Mouse (Mus musculus): ENCODE data around the gene Dusp1.

DNA sequence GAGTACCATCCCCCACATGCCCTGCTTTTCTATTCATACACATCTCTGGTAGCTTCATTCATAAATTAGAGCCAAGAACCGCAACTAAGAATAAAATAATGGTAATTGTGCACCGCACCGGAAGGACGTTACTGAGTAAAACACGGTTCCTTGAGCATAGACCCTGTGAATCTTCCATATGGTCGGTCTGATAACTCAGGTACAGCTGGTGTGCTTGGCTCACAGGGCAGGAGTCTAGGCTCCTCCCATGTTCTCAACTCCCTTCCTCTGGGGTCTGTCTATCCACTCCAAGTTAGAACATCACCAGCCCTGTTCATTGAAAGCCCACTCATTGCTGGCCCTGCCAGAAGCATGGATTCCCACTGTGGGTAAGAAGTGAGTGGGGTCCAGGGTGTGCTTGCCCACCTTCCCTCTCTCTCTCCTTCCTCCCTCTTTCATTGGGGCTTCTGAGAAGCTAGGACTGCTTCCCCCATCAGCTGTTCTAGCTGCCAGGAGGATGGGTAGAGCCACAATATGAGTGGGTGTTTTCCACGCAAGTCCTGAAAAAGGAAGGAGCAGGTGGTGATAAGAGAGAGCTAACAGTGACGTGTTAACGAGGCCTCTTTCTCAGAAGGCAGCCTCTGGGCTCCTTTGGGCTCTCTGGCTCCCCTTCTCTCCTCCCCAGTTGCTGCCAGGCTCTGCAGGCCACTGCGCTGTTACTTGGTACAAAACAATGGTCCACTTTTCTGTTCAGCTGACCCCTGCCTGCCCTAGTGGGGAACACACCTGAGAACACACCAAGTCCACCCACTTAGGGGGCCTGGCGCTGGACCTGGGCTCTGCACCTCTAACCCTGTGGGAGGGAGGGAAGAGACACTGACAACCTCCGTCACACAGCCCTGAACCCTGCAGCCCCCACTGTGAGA lies 14.1 kb upstream of the Dusp1 start:
- no peak for TF ChIP-seq CTCF (IDR thresholded peaks at IDR 0.05; ENCODE audit: low read depth, low read length)
- no peak for TF ChIP-seq POLR2A (IDR thresholded peaks at IDR 0.05; ENCODE audit: borderline replicate concordance, low read depth, low read length)

All from bone marrow macrophage, adult 2 months (primary cell).